Mouse (Mus musculus) kidney, embryonic 15.5 days (tissue): Measurements from ENCODE around the gene Xrn2. TPM values are rescaled to one million over a fixed set of nuclear protein-coding genes. Genes with fewer than 3 reads are reported as not detected.

ENCODE experiments used
- ATAC-seq: fragments of 200-750 bp; cut with Nextera tagmentation; replicated peaks from 2 replicates; pipeline ENCODE4 v1.8.0; 2017; ENCODE audit warnings: moderate TSS enrichment; ENCODE audit not compliant: low FRiP score
- H3K27ac ChIP-seq: fragments of 300-500 bp; sonication (generic); 2 replicates; pipeline ENCODE4 v1.5.1; 2015; ENCODE audit warnings: mild to moderate bottlenecking, inconsistent platforms
- H3K27me3 ChIP-seq: fragments of 300-500 bp; sonication (generic); 2 replicates; pipeline ENCODE4 v1.6.1; 2015; ENCODE audit warnings: inconsistent platforms
- H3K36me3 ChIP-seq: fragments of 300-500 bp; sonication (generic); 2 replicates; pipeline ENCODE4 v1.6.1; 2015; ENCODE audit warnings: inconsistent platforms
- H3K4me1 ChIP-seq: fragments of 300-500 bp; sonication (generic); 2 replicates; pipeline ENCODE4 v1.6.1; 2015; ENCODE audit warnings: inconsistent platforms
- H3K4me2 ChIP-seq: fragments of 300-500 bp; sonication (generic); 2 replicates; pipeline ENCODE4 v1.6.1; 2015; ENCODE audit warnings: moderate library complexity, mild to moderate bottlenecking, inconsistent platforms
- H3K4me3 ChIP-seq: fragments of 300-500 bp; sonication (generic); replicated peaks from 2 replicates; pipeline ENCODE4 v1.5.1; 2015; ENCODE audit warnings: mild to moderate bottlenecking, inconsistent platforms
- H3K9ac ChIP-seq: fragments of 300-500 bp; sonication (generic); 2 replicates; pipeline ENCODE4 v1.6.1; 2015; ENCODE audit warnings: mild to moderate bottlenecking, inconsistent platforms
- H3K9me3 ChIP-seq: fragments of 300-500 bp; sonication (generic); replicated peaks from 2 replicates; pipeline ENCODE4 v1.6.1; 2016; ENCODE audit warnings: inconsistent platforms
- WGBS: fragments of 180-500 bp; shearing (Covaris S2); methylation state at CpG from one replicate; pipeline ENCODE4 v1.1.7; 2015; ENCODE audit warnings: mixed read lengths; 5-methylcytosine and 5-hydroxymethylcytosine counted together
- polyA plus RNA-seq: library from polyadenylated mRNA; unstranded; fragments of >200 nt; fragmentation: Nextera tagmentation; extraction: Ambion mirVana; gene quantifications from 2 replicates; pipeline ENCODE4 v1.2.1, GENCODE M21; 2015

Gene Xrn2
- polyA plus RNA-seq, 1 experiment from 2014 or later = 81.3 TPM

DNA sequence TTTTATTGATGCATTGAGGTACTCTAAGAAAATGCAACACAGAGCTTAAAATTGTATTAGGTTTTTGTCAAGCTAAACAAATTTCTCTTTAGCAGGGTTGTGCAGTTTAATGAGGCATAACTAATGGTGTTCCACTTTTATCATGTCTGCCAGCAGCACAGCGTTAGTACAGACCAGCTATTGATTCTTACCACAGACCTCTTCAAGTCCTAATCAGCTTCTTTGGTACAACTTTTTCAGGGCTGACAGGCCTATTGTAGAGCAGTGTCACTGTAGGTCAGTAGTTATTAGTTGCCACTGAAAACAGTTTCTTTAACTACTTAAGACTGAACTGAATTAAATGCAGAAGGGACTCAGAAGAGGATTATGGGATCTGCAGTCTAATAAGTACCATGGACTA is 56.3 kb downstream of the Xrn2 start:
- 38% methylated on average over 1 of the region's 1 CpGs for WGBS
- no peak overlapping the region for H3K4me3 ChIP-seq
- no peak for ATAC-seq
- no peak overlapping the region for H3K9ac ChIP-seq
- no peaks in the 10 kb centered on the region for H3K4me1 ChIP-seq
- H3K4me2 ChIP-seq = no peak overlapping the region
- peaks cover 61% of the 10 kb centered on the region for H3K36me3 ChIP-seq
- H3K9me3 ChIP-seq = no peaks in the 10 kb centered on the region
- no peaks in the 10 kb centered on the region for H3K27me3 ChIP-seq
- no peak overlapping the region for H3K27ac ChIP-seq

DNA sequence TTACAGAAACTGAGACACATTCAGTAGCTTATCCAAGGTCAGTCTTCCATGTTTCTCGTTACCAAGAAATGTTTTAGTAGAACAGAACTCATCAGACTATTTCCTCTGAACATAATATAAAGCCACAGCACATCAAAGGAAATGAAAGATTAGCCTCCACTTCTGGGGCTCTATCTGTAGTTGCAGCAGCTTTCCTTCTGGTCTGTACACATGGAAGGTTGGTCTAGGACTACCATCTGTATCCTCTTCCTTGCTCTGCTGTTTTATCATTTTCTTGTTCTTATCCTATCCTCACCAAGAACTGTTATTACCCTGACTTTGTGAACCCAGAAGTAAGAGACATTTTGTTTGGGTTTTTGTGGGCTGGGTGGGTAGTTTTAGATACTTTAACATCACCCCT is 57.5 kb downstream of the Xrn2 start:
- H3K9ac ChIP-seq = no peak overlapping the region
- WGBS = 86% methylated on average over 1 of the region's 1 CpGs
- ATAC-seq = no peak
- H3K36me3 ChIP-seq = peaks cover 60% of the 10 kb centered on the region
- no peak overlapping the region for H3K27ac ChIP-seq
- no peaks in the 10 kb centered on the region for H3K27me3 ChIP-seq
- H3K4me2 ChIP-seq = no peak overlapping the region
- no peaks in the 10 kb centered on the region for H3K9me3 ChIP-seq
- no peak overlapping the region for H3K4me3 ChIP-seq
- no peaks in the 10 kb centered on the region for H3K4me1 ChIP-seq

DNA sequence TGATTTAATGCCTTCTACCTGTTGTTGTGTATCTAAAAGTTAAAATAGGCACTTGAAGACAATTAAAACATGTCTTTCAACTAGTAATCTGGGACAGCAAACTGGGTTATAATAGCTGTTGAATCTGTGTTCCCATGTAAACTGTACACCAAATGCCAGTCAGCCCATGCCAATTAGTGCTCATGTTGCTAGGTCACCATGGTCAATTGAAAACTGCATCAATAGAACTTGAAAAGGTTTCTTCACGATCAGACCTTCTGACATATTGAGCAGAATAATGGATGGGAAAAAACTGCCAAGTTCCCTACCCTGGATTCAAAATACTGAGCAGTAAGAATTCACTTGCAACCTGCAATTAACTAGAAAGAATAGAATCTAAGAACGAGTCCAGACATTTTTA is 61.2 kb downstream of the Xrn2 start:
- Histone ChIP-seq H3K36me3 (peaks cover 65% of the 10 kb centered on the region), H3K9me3 (no peaks in the 10 kb centered on the region), H3K4me3 (no peak overlapping the region), H3K4me1 (no peaks in the 10 kb centered on the region), H3K9ac (no peak overlapping the region), H3K4me2 (no peak overlapping the region), H3K27me3 (peaks cover 7% of the 10 kb centered on the region), H3K27ac (no peak overlapping the region)
- WGBS = 95% methylated on average over 2 of the region's 2 CpGs
- no peak for ATAC-seq

DNA sequence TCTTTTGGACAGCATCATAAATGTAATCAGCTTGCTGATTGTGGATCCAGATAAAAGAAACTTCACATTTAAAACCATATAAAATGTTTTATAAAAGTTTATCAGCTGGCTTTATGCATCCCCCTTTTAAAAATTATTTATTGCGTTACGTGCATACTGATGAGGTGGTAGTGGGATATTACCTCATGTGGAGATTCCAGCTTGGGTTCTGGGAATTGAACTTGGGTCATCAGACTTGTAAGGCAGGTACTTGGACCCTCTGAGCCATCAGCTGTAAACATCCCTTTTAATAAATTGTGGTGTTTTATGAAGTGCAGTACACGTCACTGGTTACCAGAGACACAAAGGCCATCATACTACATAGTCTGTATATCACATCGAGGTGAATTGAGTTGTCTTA is 61.6 kb downstream of the Xrn2 start:
- no peak overlapping the region for H3K4me3 ChIP-seq
- no peak overlapping the region for H3K9ac ChIP-seq
- H3K9me3 ChIP-seq = no peaks in the 10 kb centered on the region
- no peak for ATAC-seq
- no peak overlapping the region for H3K27ac ChIP-seq
- 94% methylated on average over 4 of the region's 4 CpGs for WGBS
- no peak overlapping the region for H3K4me2 ChIP-seq
- peaks cover 61% of the 10 kb centered on the region for H3K36me3 ChIP-seq
- no peaks in the 10 kb centered on the region for H3K4me1 ChIP-seq
- H3K27me3 ChIP-seq = peaks cover 11% of the 10 kb centered on the region

DNA sequence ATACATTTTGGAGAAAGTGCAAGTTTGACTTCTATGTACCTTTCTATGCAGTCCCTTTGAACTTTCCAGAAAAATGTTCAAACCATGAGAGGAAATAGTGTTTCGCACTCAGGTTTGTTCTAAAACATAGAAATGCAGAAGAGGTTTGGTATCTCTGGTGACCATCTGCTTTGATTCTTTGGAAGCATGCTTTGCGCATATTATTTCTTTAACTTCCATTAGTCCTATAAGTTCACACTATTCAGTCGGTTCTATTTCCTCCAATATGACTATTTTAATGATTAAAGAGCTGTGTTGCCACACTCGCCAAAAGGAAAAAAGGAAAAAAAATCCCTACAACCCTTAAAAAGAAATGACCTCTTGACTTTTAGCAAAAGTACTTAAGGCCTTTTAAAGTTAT is 69.6 kb downstream of the Xrn2 start:
- Histone ChIP-seq H3K27ac (no peak overlapping the region), H3K27me3 (peaks cover 85% of the 10 kb centered on the region), H3K4me1 (peaks cover 19% of the 10 kb centered on the region), H3K9ac (no peak overlapping the region), H3K4me2 (no peak overlapping the region), H3K4me3 (no peak overlapping the region), H3K36me3 (peaks cover 8% of the 10 kb centered on the region), H3K9me3 (no peaks in the 10 kb centered on the region)
- ATAC-seq = no peak
- WGBS = 66% methylated on average over 4 of the region's 4 CpGs

DNA sequence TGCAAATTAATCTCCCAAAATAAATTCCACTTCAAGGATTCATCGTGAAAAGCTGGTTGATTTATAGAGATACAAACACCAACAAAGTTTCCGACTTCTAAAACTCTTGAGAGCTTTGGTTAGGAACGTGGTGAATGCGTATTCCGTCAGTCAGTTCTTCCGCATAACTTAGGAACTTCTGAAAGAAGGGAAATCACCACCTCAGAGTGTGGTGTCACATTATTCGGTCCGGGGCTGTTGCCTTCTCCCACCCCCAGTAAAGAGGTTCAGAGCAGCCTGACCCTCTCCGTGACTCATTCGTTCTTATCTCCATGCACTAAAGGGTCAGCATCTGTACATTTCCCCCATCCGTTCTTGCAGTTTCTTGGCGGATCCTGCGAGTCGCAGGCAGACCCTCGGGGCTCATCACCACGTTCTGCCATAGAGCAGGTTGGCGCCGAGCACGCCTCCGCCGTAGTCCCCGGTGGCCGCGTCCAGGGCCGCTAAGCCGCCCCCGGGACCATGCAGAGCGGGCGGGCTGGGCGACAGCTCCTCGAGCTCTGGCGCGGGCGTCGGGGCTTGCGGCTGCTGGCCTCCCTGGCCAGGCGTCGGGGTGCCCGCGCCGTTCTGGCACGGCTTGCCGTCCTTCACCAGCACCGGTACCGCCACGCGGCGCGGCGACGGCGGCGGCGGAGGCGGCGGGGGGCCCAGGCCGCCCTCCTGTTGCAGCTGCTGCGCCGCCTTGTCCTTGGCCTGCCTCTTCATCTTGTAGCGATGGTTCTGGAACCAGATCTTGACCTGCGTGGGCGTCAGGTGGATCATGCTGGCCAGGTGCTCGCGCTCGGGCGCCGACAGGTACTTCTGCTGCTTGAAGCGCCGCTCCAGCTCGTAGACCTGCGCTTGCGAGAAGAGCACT is 70.9 kb downstream of the Xrn2 start:
- ATAC-seq = peak; percentile 47

DNA sequence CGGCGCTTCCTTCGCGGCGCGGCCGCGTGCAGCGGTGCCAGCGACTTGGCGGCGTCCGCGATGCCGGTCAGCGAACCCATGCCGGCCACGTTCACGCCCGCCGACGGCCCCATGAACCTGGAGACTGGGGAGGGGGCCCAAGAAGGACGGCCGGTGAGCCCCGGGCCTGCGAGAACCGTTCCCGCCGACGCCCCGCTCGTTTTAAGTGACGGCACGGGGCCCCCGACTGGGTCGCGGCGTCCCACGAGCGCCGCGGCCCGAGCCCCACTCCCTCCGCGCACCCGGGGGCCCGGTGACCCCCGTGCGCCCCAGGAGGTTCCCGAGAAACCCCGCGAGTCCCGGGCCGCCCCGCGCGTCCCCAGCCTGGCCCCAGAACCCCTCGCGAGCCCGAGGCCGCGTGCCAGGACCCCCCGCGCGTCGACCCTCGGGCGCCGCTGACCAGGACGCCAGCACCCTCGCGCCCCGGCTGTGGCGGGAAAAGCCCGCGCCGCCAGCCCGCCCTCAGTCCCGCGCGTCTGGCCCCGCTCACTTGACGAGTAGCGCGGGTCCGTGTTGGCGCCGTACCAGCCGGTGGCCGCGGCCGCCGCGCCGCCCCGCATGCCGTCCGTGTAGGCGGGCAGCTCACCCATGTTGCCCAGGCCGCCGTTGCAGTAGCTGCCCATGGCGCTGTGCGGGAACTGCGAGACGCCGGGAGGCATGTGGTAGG is 71.7 kb downstream of the Xrn2 start:
- Histone ChIP-seq H3K9ac (no peak overlapping the region), H3K4me1 (peaks cover 19% of the 10 kb centered on the region), H3K4me3 (peak overlapping the region; percentile 42), H3K4me2 (peak overlapping the region; percentile 61), H3K27me3 (peaks cover 80% of the 10 kb centered on the region), H3K27ac (no peak overlapping the region), H3K36me3 (no peaks in the 10 kb centered on the region), H3K9me3 (no peaks in the 10 kb centered on the region)
- ATAC-seq = peak; percentile 44
- WGBS = 2% methylated on average over 105 of the region's 106 CpGs

More for the DNA sequence above, 70.9 kb downstream of the Xrn2 start:
- peaks cover 88% of the 10 kb centered on the region for H3K27me3 ChIP-seq
- H3K4me1 ChIP-seq = peaks cover 19% of the 10 kb centered on the region
- no peak overlapping the region for H3K27ac ChIP-seq
- no peaks in the 10 kb centered on the region for H3K9me3 ChIP-seq
- 1% methylated on average over 72 of the region's 72 CpGs for WGBS
- H3K4me3 ChIP-seq = peak overlapping the region; percentile 42
- no peaks in the 10 kb centered on the region for H3K36me3 ChIP-seq
- H3K4me2 ChIP-seq = peak overlapping the region; percentile 61
- no peak overlapping the region for H3K9ac ChIP-seq

DNA sequence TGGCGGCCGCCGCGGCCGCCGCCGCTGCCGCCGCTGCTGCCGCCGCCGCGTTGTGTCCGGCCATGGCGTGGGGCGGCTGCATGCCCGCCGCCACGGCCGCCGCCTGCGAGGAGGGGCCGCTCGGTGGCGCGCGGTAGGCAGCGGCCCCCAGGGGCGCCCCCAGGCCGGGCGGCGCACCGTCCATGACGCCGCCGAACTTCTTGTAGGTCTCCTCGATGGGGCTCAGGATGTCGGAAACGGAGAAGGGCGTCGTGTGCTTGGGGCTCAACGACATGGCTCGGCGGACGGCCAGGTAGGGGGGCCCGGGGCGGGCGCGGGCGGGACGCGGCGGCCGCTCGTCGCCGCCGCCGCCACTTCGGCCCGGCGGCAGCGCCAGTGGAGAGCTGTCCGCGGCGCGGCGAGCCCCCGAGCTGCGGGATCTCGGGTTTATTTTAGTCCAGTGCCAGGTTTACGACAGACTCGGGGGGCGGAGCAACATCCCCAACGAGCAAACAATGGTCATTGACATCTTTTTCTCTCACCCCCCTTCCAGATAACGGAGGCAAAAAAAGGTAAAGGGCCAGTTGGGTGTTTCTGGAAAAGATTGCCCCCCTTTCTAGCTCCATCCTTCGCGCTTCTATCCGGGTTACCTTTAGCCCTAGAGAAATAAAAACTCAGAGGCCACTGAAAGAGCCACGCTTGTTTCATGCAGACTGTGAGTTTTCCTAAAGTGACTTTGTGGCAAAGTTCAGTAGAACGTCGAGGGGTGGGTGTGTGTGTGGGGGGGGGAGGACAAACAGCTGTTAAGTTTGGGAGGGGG is 72.5 kb downstream of the Xrn2 start, which contains the start of gene Nkx2-4:
Gene Nkx2-4, minus strand, starts transcription at position 374 of the 799 bp plus-strand sequence.
- ATAC-seq = peak; percentile 61
- H3K9me3 ChIP-seq = no peaks in the 10 kb centered on the region
- H3K36me3 ChIP-seq = no peaks in the 10 kb centered on the region
- H3K27me3 ChIP-seq = peaks cover 79% of the 10 kb centered on the region
- H3K27ac ChIP-seq = no peak within 1 kb of the TSS
- peak within 1 kb of the TSS; percentile 42 for H3K4me3 ChIP-seq
- under 1% methylated on average over 68 of the region's 82 CpGs for WGBS
- peaks cover 19% of the 10 kb centered on the region for H3K4me1 ChIP-seq
- peak within 1 kb of the TSS; percentile 61 for H3K4me2 ChIP-seq
- H3K9ac ChIP-seq = no peak within 1 kb of the TSS

DNA sequence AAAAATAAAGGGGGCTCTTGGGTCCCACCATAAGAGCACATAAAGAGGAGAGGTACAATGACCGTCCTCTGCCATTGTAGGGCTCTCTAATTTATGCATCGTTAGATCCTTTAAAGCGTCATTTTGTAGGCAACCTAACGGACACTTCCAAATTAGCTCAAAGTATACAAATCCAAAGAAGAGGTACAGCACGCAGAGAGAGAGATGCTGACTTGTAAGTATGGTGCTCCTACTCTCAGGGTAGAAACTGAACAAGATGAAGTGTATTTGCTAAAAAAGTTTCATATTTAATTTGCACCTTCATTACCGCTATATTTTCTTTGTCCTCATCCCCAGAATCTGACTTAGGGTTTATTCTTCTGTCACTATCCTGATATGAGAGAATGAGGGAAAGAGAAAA is 73.1 kb downstream of the Xrn2 start:
- no peak overlapping the region for H3K4me3 ChIP-seq
- ATAC-seq = no peak
- H3K9me3 ChIP-seq = no peaks in the 10 kb centered on the region
- no peaks in the 10 kb centered on the region for H3K36me3 ChIP-seq
- peaks cover 19% of the 10 kb centered on the region for H3K4me1 ChIP-seq
- 5% methylated on average over 6 of the region's 6 CpGs for WGBS
- no peak overlapping the region for H3K27ac ChIP-seq
- no peak overlapping the region for H3K9ac ChIP-seq
- H3K27me3 ChIP-seq = peaks cover 77% of the 10 kb centered on the region
- no peak overlapping the region for H3K4me2 ChIP-seq

DNA sequence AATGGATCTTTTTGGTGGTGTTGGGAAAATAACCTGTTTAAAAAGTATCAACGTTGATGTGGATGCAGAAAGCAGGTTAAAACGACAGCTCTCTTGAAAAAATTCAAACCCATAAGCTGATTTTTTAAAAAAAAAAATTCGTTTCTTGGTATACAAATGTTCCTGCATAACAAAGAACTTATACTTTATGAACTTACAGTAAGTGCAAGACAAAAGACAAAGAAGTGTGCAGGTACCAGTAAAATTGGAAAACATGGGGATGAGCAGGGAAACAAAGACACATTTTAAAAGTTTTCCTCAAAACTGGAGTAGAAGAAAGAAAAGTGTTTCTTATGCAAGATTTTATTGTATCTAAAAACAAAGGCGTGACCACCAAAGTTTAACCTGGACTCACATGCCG is 73.6 kb downstream of the Xrn2 start:
- H3K27ac ChIP-seq = no peak overlapping the region
- WGBS = 18% methylated on average over 5 of the region's 5 CpGs
- no peak overlapping the region for H3K9ac ChIP-seq
- no peak overlapping the region for H3K4me2 ChIP-seq
- H3K36me3 ChIP-seq = no peaks in the 10 kb centered on the region
- peaks cover 72% of the 10 kb centered on the region for H3K27me3 ChIP-seq
- no peaks in the 10 kb centered on the region for H3K9me3 ChIP-seq
- H3K4me1 ChIP-seq = peaks cover 19% of the 10 kb centered on the region
- no peak overlapping the region for H3K4me3 ChIP-seq
- no peak for ATAC-seq

DNA sequence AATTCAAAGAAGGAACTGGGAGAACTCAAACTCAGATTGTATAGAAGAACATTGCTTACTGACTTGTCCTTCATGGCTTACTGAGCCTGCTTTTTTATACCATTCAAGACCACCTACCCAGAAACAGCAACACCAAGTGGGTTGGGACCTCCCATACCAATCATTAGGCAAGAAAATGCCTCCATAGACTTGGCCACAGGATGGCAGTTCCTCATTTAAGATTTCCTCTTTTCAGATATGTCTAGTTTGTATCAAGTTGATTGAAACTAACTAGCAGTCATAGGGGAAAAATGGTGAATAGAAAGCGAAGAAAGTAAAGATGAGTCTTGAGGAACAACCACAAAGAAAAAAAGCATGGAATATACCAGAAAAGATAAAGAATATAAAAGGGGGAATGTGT is 106.9 kb downstream of the Xrn2 start:
- H3K27me3 ChIP-seq = no peaks in the 10 kb centered on the region
- ATAC-seq = no peak

DNA sequence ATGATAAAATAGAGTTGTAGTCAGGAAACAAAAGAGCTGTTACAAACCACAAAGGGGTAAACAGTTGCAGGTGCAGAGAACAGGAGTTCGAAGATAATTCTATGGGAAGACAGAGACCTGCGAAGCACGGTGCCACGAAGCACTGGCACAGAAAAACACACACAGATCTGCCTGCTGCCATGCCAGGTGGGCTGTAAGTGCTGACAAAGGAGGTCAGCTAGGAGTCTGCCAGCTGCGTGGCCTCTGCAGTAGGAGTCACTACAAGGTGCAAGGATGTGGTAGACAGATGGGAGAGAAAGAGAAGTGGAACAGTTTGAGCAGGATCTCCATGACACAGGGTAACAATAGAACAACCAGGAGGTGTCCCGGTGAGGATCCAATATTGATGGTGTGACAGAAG is 114.6 kb downstream of the Xrn2 start:
- H3K4me1 ChIP-seq = no peaks in the 10 kb centered on the region
- no peak overlapping the region for H3K27ac ChIP-seq
- H3K9ac ChIP-seq = no peak overlapping the region
- WGBS = 82% methylated on average over 6 of the region's 6 CpGs
- H3K27me3 ChIP-seq = no peaks in the 10 kb centered on the region
- no peaks in the 10 kb centered on the region for H3K9me3 ChIP-seq
- H3K4me2 ChIP-seq = no peak overlapping the region
- ATAC-seq = no peak
- H3K4me3 ChIP-seq = no peak overlapping the region
- no peaks in the 10 kb centered on the region for H3K36me3 ChIP-seq

More for the DNA sequence above, 106.9 kb downstream of the Xrn2 start:
- Histone ChIP-seq H3K4me1 (no peaks in the 10 kb centered on the region), H3K27ac (no peak overlapping the region), H3K4me2 (no peak overlapping the region), H3K36me3 (no peaks in the 10 kb centered on the region), H3K9ac (no peak overlapping the region), H3K4me3 (no peak overlapping the region), H3K9me3 (no peaks in the 10 kb centered on the region)
- WGBS = 94% methylated on average over 1 of the region's 1 CpGs
